Mouse (Mus musculus): ENCODE measurements around the gene Dnmt1. TPM values are rescaled to one million over a fixed set of nuclear protein-coding genes. Genes with fewer than 3 reads are reported as not detected.

Dnmt1 gene
- polyA plus RNA-seq, 1 experiment from 2014 or later, result 102 TPM

Small RNAs within 50 kb of the gene (microRNA-seq; reads per million reads assigned to microRNA genes)
- gene Mir7081, result 1.8 reads per million, percentile 3 among the genes with 10 or more reads in this experiment

Other genes starting within 250 kb of the Dnmt1 start
- gene Olfm2, start 213.5 kb downstream of the Dnmt1 start, polyA plus RNA-seq (2015; fragmentation: Nextera tagmentation; extraction: Ambion mirVana), result 15.9 and 16.3 TPM in 2 replicates
- gene Col5a3, start 144.8 kb downstream of the Dnmt1 start, polyA plus RNA-seq (2015; fragmentation: Nextera tagmentation; extraction: Ambion mirVana), result 0.72 and 0.80 TPM in 2 replicates
- not detected in 2 replicates for gene Rdh8, start 141.4 kb downstream of the Dnmt1 start, polyA plus RNA-seq (2015; fragmentation: Nextera tagmentation; extraction: Ambion mirVana)
- gene A230050P20Rik, start 91.2 kb downstream of the Dnmt1 start, polyA plus RNA-seq (2015; fragmentation: Nextera tagmentation; extraction: Ambion mirVana), result 7.5 and 9.1 TPM in 2 replicates
- gene Angptl6, start 80.2 kb downstream of the Dnmt1 start, polyA plus RNA-seq (2015; fragmentation: Nextera tagmentation; extraction: Ambion mirVana), result 3.6 and 5.4 TPM in 2 replicates
- gene Ppan, start 71.7 kb downstream of the Dnmt1 start, polyA plus RNA-seq (2015; fragmentation: Nextera tagmentation; extraction: Ambion mirVana), result 86.2 and 87.6 TPM in 2 replicates
- 292 and 343 TPM in 2 replicates for gene Eif3g, start 61.3 kb downstream of the Dnmt1 start, polyA plus RNA-seq (2015; fragmentation: Nextera tagmentation; extraction: Ambion mirVana)
- 67.8 and 71.5 TPM in 2 replicates for gene S1pr2, start 16.9 kb upstream of the Dnmt1 start, polyA plus RNA-seq (2015; fragmentation: Nextera tagmentation; extraction: Ambion mirVana)
- gene Mrpl4, start 42.9 kb upstream of the Dnmt1 start, polyA plus RNA-seq (2015; fragmentation: Nextera tagmentation; extraction: Ambion mirVana), result 142 TPM in 2 replicates
- gene Icam1, start 56.1 kb upstream of the Dnmt1 start, polyA plus RNA-seq (2015; fragmentation: Nextera tagmentation; extraction: Ambion mirVana), result 13.4 and 15.4 TPM in 2 replicates
- gene Icam4, start 69.5 kb upstream of the Dnmt1 start, polyA plus RNA-seq (2015; fragmentation: Nextera tagmentation; extraction: Ambion mirVana), result 0.27 and 2.6 TPM in 2 replicates
- gene Icam5, start 72.2 kb upstream of the Dnmt1 start, polyA plus RNA-seq (2015; fragmentation: Nextera tagmentation; extraction: Ambion mirVana), result 0.13 and 0.21 TPM in 2 replicates
- 1.3 TPM in 1 of 2 replicates, not detected in the other for gene Zglp1, start 107.2 kb upstream of the Dnmt1 start, polyA plus RNA-seq (2015; fragmentation: Nextera tagmentation; extraction: Ambion mirVana)
- gene Gm49373, start 113.2 kb upstream of the Dnmt1 start, polyA plus RNA-seq (2015; fragmentation: Nextera tagmentation; extraction: Ambion mirVana), result 0.79 and 1.0 TPM in 2 replicates
- 60.0 and 60.2 TPM in 2 replicates for gene Fdx1l, start 113.7 kb upstream of the Dnmt1 start, polyA plus RNA-seq (2015; fragmentation: Nextera tagmentation; extraction: Ambion mirVana)
- 2.3 and 2.4 TPM in 2 replicates for gene Gm38431, start 132.1 kb upstream of the Dnmt1 start, polyA plus RNA-seq (2015; fragmentation: Nextera tagmentation; extraction: Ambion mirVana)
- 57.7 and 61.0 TPM in 2 replicates for gene Raver1, start 132.1 kb upstream of the Dnmt1 start, polyA plus RNA-seq (2015; fragmentation: Nextera tagmentation; extraction: Ambion mirVana)
- 14.1 and 14.4 TPM in 2 replicates for gene Tyk2, start 171.4 kb upstream of the Dnmt1 start, polyA plus RNA-seq (2015; fragmentation: Nextera tagmentation; extraction: Ambion mirVana)
- 328 and 359 TPM in 2 replicates for gene Cdc37, start 190.1 kb upstream of the Dnmt1 start, polyA plus RNA-seq (2015; fragmentation: Nextera tagmentation; extraction: Ambion mirVana)
- gene Pde4a, start 205.8 kb upstream of the Dnmt1 start, polyA plus RNA-seq (2015; fragmentation: Nextera tagmentation; extraction: Ambion mirVana), result 4.9 and 6.1 TPM in 2 replicates

Measured in embryonic facial prominence, embryonic 13.5 days (tissue).